Mouse (Mus musculus) embryonic facial prominence, embryonic 15.5 days (tissue): ENCODE measurements around the gene Trmt1. TPM values are rescaled to one million over a fixed set of nuclear protein-coding genes. Genes with fewer than 3 reads are reported as not detected.

Source experiments
- ATAC-seq: fragments of 200-750 bp; cut with Nextera tagmentation; 2 replicates; pipeline ENCODE4 v1.8.0; 2017; ENCODE audit warnings: low read depth, moderate TSS enrichment; ENCODE audit not compliant: insufficient number of reproducible peaks, low FRiP score, low TSS enrichment
- H3K27ac ChIP-seq: fragments of 300-500 bp; sonication (generic); replicated peaks from 2 replicates; pipeline ENCODE4 v1.5.1; 2015; ENCODE audit warnings: mild to moderate bottlenecking, inconsistent platforms
- H3K27me3 ChIP-seq: fragments of 300-500 bp; sonication (generic); 2 replicates; pipeline ENCODE4 v1.6.1; 2015; ENCODE audit warnings: inconsistent platforms
- H3K36me3 ChIP-seq: fragments of 300-500 bp; sonication (generic); 2 replicates; pipeline ENCODE4 v1.6.1; 2015; ENCODE audit warnings: mild to moderate bottlenecking, inconsistent platforms
- H3K4me1 ChIP-seq: fragments of 300-500 bp; sonication (generic); 2 replicates; pipeline ENCODE4 v1.6.1; 2015; ENCODE audit warnings: inconsistent platforms
- H3K4me2 ChIP-seq: fragments of 300-500 bp; sonication (generic); replicated peaks from 2 replicates; pipeline ENCODE4 v1.6.1; 2015; ENCODE audit warnings: mild to moderate bottlenecking, inconsistent platforms
- H3K4me3 ChIP-seq: fragments of 300-500 bp; sonication (generic); replicated peaks from 2 replicates; pipeline ENCODE4 v1.5.1; 2015; ENCODE audit warnings: mild to moderate bottlenecking, inconsistent platforms
- H3K9ac ChIP-seq: fragments of 300-500 bp; sonication (generic); 2 replicates; pipeline ENCODE4 v1.6.1; 2015; ENCODE audit warnings: inconsistent platforms
- H3K9me3 ChIP-seq: fragments of 300-500 bp; sonication (generic); replicated peaks from 2 replicates; pipeline ENCODE4 v1.6.1; 2016; ENCODE audit warnings: inconsistent platforms
- WGBS: fragments of 180-500 bp; shearing (Covaris S2); methylation state at CpG from one replicate; pipeline ENCODE4 v1.1.7; 2015; 5-methylcytosine and 5-hydroxymethylcytosine counted together
- polyA plus RNA-seq: library from polyadenylated mRNA; unstranded; fragments of >200 nt; fragmentation: Nextera tagmentation; extraction: Ambion mirVana; gene quantifications from 2 replicates; pipeline ENCODE4 v1.2.1, GENCODE M21; 2015

Trmt1 gene
- polyA plus RNA-seq, 1 experiment from 2014 or later, result 78.2 TPM

GRCm38 (mm10) chr8:84697166-84698130, 11.3 kb downstream of the Trmt1 start:
- no peaks in the 10 kb centered on the region for H3K9me3 ChIP-seq
- no peak overlapping the region for H3K9ac ChIP-seq
- peaks cover 7% of the 10 kb centered on the region for H3K27me3 ChIP-seq
- peaks cover 63% of the 10 kb centered on the region for H3K36me3 ChIP-seq
- ATAC-seq, result no peak
- no peak overlapping the region for H3K27ac ChIP-seq
- H3K4me1 ChIP-seq, result peaks cover 23% of the 10 kb centered on the region
- H3K4me2 ChIP-seq, result no peak overlapping the region
- no peak overlapping the region for H3K4me3 ChIP-seq
- 84% methylated on average over 14 of the region's 14 CpGs for WGBS

- Histone ChIP-seq H3K27ac (peak overlapping the region; percentile 49; the same call in 1 of the 2 replicates), H3K27me3 (peaks cover 15% of the 10 kb centered on the region), H3K36me3 (peaks cover 55% of the 10 kb centered on the region), H3K9ac (no peak overlapping the region), H3K4me1 (peaks cover 23% of the 10 kb centered on the region), H3K9me3 (no peaks in the 10 kb centered on the region), H3K4me3 (no peak overlapping the region), H3K4me2 (no peak overlapping the region)
- no peak for ATAC-seq
- 88% methylated on average over 5 of the region's 5 CpGs for WGBS
Measured at GRCm38 (mm10) chr8:84698288-84698687, 12.2 kb downstream of the Trmt1 start.

DNA sequence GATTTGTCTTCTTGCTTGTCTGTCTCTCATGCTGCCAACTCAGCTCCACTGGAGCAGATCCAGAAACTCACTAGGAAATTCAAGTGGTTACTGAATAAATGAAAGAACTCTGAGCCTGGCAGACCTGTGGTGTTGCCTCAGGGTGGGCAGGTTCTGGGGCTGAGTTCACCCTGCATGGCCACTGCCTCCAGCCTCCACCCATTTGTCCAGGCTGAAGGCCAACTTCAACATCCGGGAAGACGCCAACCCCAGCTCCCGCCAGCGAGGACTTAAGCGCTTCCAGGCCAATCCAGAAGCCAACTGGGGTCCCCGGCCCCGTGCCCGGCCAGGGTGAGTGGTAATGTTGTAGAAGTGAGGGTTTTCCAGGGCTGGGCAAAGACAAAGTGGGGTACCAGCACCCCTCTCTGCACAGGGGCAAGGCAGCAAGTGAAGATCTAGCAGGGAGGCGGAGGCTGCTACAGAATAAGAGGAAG, 12.9 kb downstream of the Trmt1 start:
- peaks cover 22% of the 10 kb centered on the region for H3K27me3 ChIP-seq
- peaks cover 30% of the 10 kb centered on the region for H3K4me1 ChIP-seq
- H3K9ac ChIP-seq, result no peak overlapping the region
- no peaks in the 10 kb centered on the region for H3K9me3 ChIP-seq
- no peak overlapping the region for H3K4me2 ChIP-seq
- H3K27ac ChIP-seq, result peak overlapping the region; percentile 49
- H3K36me3 ChIP-seq, result peaks cover 52% of the 10 kb centered on the region
- H3K4me3 ChIP-seq, result no peak overlapping the region
- ATAC-seq, result 0 out of 2 replicates have a peak, but pooled peaks have one; percentile 12
- WGBS, result 84% methylated on average over 9 of the region's 9 CpGs

- Histone ChIP-seq H3K4me3 (no peak overlapping the region), H3K4me2 (no peak overlapping the region), H3K36me3 (peaks cover 52% of the 10 kb centered on the region), H3K9ac (no peak overlapping the region), H3K4me1 (peaks cover 39% of the 10 kb centered on the region), H3K27ac (peak overlapping the region; percentile 49), H3K9me3 (no peaks in the 10 kb centered on the region), H3K27me3 (peaks cover 30% of the 10 kb centered on the region)
- no peak; the same call in 1 of the 2 replicates for ATAC-seq
- WGBS, result 56% methylated on average over 7 of the region's 7 CpGs
Measured at GRCm38 (mm10) chr8:84699861-84700322, 13.8 kb downstream of the Trmt1 start.

- Histone ChIP-seq H3K9me3 (no peaks in the 10 kb centered on the region), H3K27ac (peak overlapping the region; percentile 49), H3K4me2 (no peak overlapping the region), H3K9ac (no peak overlapping the region), H3K4me1 (peaks cover 45% of the 10 kb centered on the region), H3K36me3 (peaks cover 46% of the 10 kb centered on the region), H3K4me3 (no peak overlapping the region), H3K27me3 (peaks cover 34% of the 10 kb centered on the region)
- no peak for ATAC-seq
- 80% methylated on average over 5 of the region's 5 CpGs for WGBS
Measured at GRCm38 (mm10) chr8:84700526-84700925, 14.4 kb downstream of the Trmt1 start.

DNA sequence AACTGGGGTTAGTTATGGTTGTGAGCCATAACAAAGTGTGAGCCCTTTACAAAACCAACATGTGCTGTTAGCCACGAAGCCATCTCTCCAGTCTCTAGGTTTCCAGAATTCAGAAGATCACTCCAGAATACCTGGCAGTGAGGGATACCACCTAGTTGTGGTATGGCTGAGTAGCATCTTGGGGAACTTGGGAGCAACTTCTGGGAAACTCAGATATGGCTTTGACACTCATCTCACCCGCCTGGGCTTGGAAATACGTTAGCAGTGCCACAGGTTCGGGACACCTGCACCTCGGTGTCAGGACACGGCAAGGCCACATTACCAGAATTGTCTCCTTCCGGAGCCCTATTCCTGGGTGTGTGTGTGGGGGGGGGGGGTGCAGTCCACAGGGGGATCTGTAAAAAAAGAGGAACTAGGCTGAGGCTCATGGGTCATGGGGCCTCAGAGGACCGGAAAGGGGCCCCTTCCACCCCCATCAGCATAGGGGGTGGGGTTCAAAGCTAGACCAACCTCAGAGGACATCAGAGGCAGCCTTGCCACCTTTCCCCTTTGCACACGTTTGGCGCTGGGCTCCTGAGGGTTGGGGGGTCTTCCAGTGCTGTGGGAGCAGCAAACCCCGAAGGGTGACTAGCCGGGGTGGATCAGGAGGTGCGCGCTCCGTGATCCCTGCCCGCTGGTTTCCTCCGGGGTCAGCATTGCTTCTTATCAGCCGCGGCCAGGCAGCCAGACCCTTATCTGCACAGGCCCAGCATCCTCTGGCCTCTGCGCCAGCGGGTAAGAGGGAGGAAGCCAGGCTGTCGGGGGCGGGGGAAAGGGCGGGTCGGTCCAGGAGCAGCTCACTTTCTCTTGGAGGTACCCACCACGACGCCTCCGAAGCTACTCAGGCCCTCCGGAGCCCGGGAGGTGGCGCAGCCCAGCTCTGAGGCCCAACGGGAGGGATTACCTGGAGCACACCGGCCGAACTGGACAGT, 15.1 kb downstream of the Trmt1 start, which contains the start of gene Lyl1:
Lyl1 (plus strand) TSS at position 517 of the 971 bp plus-strand sequence.
- H3K4me2 ChIP-seq, result no peak within 1 kb of the TSS
- no peak; the same call in 1 of the 2 replicates for ATAC-seq
- H3K36me3 ChIP-seq, result peaks cover 42% of the 10 kb centered on the region
- H3K9me3 ChIP-seq, result no peaks in the 10 kb centered on the region
- peaks cover 37% of the 10 kb centered on the region for H3K27me3 ChIP-seq
- H3K4me1 ChIP-seq, result peaks cover 48% of the 10 kb centered on the region
- 14% methylated on average over 34 of the region's 34 CpGs for whole genome bisulfite sequencing
- H3K4me3 ChIP-seq, result peak within 1 kb of the TSS; percentile 10; the same call in 1 of the 2 replicates
- H3K9ac ChIP-seq, result no peak within 1 kb of the TSS
- peak within 1 kb of the TSS; percentile 49 for H3K27ac ChIP-seq

GRCm38 (mm10) chr8:84702561-84702960, 16.5 kb downstream of the Trmt1 start:
- H3K9ac ChIP-seq, result no peak overlapping the region
- WGBS, result 72% methylated on average over 9 of the region's 9 CpGs
- H3K4me3 ChIP-seq, result peak overlapping the region; percentile 10; the same call in 1 of the 2 replicates
- no peaks in the 10 kb centered on the region for H3K9me3 ChIP-seq
- peaks cover 48% of the 10 kb centered on the region for H3K27me3 ChIP-seq
- ATAC-seq, result no peak
- no peak overlapping the region for H3K27ac ChIP-seq
- peaks cover 31% of the 10 kb centered on the region for H3K36me3 ChIP-seq
- H3K4me1 ChIP-seq, result peaks cover 60% of the 10 kb centered on the region
- H3K4me2 ChIP-seq, result peak overlapping the region; percentile 1; the same call in 1 of the 2 replicates

DNA sequence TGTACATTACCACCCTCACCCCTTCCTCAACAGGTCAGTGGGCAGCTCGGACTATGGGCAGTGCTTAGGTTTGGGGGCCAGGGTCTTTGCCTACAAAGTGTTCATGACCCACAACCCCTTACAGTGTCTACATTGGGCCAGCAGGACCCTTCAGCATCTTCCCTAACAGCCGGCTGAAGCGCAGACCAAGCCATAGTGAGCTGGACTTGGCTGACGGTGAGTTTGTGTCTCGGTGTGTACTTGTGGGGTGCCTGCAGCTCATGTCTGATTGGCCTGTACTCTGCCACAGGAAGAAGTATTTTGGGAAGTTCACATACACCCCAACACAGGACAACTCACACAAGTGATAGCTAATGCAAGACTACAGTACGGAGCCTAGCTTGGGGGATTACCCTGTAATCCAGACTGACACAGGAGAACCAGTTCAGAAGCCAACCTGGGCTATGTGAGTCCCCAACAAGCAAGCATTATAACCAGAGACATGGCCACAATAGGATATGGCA, 16.9 kb downstream of the Trmt1 start:
- Histone ChIP-seq H3K9me3 (no peaks in the 10 kb centered on the region), H3K36me3 (peaks cover 31% of the 10 kb centered on the region), H3K4me3 (no peak overlapping the region; the same call in 1 of the 2 replicates), H3K4me2 (0 out of 2 replicates have a peak overlapping the region, but pooled peaks have one; percentile 1), H3K9ac (no peak overlapping the region), H3K27ac (no peak overlapping the region), H3K27me3 (peaks cover 53% of the 10 kb centered on the region), H3K4me1 (peaks cover 64% of the 10 kb centered on the region)
- ATAC-seq, result no peak
- 85% methylated on average over 6 of the region's 6 CpGs for WGBS

- H3K4me3 ChIP-seq, result 0 out of 2 replicates have a peak overlapping the region, but pooled peaks have one; percentile 23
- H3K9ac ChIP-seq, result no peak overlapping the region; the same call in 1 of the 2 replicates
- no peak for ATAC-seq
- WGBS, result 21% methylated on average over 38 of the region's 38 CpGs
- peaks cover 69% of the 10 kb centered on the region for H3K4me1 ChIP-seq
- no peaks in the 10 kb centered on the region for H3K9me3 ChIP-seq
- no peak overlapping the region for H3K27ac ChIP-seq
- H3K36me3 ChIP-seq, result peaks cover 28% of the 10 kb centered on the region
- H3K4me2 ChIP-seq, result peak overlapping the region; percentile 39
- H3K27me3 ChIP-seq, result peaks cover 57% of the 10 kb centered on the region
Measured at GRCm38 (mm10) chr8:84703466-84704249, 17.6 kb downstream of the Trmt1 start.

GRCm38 (mm10) chr8:84704356-84704755, 18.2 kb downstream of the Trmt1 start:
- Histone ChIP-seq H3K4me2 (peak overlapping the region; percentile 39), H3K4me1 (peaks cover 72% of the 10 kb centered on the region), H3K9ac (no peak overlapping the region; the same call in 1 of the 2 replicates), H3K36me3 (peaks cover 25% of the 10 kb centered on the region), H3K9me3 (no peaks in the 10 kb centered on the region), H3K4me3 (0 out of 2 replicates have a peak overlapping the region, but pooled peaks have one; percentile 23), H3K27me3 (peaks cover 59% of the 10 kb centered on the region), H3K27ac (no peak overlapping the region)
- WGBS, result 18% methylated on average over 16 of the region's 16 CpGs
- ATAC-seq, result no peak
